Mouse (Mus musculus): ENCODE data around the gene Mlycd.

Gene Mlycd

DNA sequence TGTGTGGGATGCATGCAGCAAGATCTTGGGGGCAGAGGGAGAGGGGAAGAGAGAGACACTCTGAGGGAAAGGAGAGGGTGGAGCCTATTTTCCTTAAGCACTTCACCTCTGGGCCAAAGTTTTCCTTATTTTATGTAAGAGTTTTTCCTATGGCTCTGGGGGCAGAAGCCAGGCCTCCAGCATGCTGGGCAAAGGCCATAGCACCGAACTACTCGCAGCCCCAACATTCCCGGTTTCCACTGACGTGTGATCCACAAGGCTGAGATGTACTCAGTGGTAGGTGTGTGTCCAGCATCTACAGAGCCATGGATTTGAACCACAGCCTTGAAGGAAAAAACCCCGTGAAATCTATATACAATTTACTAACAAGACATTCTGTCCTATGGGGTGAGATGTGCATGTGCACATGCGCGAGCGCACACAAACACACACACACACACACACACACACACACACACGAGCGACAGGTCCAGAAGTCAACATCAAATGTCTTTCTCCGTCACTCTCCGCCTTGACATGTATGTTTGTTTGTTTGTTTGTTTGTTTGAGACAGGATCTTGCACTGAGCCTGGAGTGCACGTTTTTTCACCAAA, 39.0 kb downstream of the Mlycd start, which contains the start of gene Osgin1:
Gene Osgin1, plus strand, starts transcription at position 543 of the 593 bp plus-strand sequence.
- no peak for DNase-seq (ENCODE audit: low spot score)

DNA sequence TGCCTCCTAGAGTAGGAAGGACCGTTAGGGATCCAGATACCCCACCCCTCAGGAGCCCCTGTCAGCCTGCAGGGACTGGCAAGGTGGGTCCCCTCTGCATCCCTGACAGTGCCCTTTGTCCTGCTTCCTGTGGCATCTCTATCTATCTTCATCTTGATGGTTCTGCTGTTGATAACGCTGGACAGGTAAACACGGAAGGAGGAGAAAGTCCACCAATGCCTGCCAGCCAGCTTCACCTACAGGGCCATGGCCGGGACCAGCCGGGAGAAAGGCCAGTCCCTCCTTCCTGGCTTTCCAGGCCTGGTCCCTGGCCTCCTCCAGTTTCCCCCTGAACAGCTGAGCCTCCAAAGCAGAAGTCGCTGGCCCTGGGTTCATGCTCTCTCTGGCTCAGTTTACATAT, 39.9 kb downstream of the Mlycd start:
- DNase-seq (ENCODE audit: low spot score): no peak

DNA sequence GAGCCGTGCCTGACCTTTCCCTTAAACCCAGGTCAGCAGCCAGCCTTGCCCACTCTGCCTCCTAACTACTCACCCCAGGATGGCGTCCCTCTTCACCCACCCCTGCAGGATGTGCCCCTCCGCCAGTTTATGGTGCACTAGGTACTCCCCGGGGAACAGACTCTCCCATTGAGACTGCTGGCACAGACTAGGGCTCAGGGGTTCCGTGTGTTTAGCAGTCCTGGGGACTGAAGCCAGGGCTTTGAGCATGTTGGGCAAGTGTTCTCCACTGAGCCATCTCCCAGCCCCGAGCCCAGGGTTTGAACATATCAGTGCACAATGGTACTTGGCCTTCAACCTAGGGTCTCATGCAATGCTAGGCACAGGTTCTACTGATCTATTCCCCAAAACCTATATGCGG, 40.8 kb downstream of the Mlycd start:
- no peak for DNase-seq (ENCODE audit: low spot score)

DNA sequence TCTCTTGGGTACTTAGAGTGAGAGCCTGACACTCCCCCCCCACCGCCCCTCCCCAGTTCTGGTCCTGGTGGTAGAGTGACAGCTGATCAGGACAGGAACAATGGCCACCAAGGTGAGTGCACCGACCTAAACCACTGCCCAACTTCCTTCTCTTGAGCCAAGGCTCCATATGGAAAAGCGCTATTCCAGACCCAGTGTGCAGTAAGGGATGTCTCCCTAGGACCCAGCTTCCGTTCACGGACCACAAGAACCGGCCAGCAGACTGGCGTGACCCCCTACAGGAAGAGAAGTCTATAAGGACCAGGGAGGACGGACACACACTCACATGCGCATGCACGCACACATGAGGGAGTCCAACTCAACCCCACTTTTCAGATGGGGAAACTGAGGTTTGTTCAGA, 41.7 kb downstream of the Mlycd start:
- no peak for DNase-seq (ENCODE audit: low spot score)

DNA sequence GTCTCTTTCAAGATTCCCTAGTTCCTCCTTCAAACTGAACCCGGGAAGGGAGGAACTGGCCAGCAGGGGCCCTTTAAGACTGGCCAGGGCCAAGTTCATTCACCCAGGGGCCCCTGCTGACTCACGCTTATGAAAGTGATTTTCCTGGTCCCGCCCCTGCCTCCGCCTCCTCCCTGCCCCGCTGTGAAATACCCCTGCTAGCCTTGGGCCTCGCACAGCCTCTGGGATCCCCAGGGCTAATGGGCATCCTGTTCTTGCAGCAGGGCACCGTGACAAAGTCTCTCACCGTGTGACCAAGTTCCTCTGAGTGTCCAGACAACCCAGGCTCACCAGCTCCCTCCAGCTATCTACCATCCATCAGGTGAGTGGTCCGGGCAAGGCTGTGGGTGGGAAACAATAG, 42.3 kb downstream of the Mlycd start:
- DNase-seq (ENCODE audit: low spot score): peak; percentile 77

DNA sequence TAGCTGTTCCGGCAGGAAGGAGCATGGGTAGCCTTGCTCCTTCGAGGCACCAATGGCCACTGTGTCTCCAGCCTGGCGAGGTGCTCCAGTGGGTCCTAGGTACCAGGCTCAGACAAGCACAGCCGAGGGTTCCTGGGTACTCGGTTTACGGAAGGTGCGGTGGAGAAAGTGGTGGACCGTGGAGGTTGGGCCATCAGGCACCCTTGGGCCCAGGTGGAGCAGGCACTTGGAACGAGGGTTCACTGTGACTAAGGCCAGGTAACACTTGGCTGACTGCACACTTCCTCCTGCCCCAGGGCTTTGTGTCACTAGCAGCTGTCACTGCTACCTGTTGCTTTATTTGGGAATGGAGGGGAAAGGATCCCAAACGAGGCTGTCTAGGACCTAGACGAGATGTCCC, 42.8 kb downstream of the Mlycd start:
- no peak for DNase-seq (ENCODE audit: low spot score)

DNA sequence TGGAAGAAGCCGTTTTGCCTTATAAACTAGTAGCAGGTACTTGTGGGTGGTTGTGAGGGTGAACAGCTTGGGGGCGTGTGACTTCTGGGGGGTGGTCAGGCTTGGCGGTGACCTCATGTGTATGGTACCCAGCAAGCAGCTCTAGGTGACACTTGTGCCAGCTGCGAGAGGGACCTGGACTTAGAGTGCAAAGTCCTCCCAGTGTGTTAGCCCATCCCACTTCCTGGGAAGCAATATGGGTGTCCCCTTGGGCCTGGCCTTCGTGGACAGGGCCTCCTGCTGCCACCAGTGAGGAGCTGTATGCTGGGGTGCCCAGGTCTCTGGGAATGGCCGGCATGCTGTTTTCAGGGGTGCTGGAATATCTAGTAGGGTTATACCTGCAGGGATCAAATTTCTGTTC, 44.2 kb downstream of the Mlycd start:
- no peak for DNase-seq (ENCODE audit: low spot score)

DNA sequence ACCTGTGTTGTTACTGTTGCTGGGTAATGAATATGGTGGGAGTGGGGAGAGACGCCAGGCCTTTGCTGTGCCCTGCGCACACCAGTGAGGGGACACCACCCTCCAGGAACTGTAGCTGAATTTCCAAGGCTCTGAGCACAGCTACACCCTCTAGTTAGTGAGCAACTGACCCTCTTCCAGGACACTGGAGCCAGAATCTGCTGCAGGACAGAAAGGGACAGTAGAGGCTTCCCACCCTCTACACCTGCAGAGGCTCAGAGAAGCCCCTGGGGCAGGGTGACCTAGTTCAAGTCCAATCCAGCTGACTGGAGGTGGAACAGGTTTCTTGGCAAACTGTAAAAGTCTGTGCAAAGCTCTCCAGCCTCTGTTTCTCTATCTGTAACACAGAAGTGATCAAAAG, 44.7 kb downstream of the Mlycd start:
- no peak for DNase-seq (ENCODE audit: low spot score)

DNA sequence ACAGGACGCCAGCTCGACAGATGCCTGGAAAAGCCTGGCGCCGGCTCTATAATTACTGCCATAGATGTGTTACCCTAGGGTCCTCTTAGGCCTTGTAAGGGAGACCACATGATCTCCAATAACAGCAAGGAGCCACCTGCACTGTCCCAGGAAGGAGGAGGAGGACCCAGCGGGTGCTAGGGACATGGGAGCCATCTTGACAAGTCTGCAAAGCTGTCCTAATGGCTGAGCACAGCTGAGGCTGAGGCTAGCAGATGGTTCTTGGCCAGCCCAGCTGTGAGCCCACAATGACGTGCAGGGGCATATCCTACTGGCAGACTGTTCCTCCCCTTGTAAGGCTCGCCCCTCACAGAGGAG, 45.2 kb downstream of the Mlycd start:
- DNase-seq (ENCODE audit: low spot score): no peak

DNA sequence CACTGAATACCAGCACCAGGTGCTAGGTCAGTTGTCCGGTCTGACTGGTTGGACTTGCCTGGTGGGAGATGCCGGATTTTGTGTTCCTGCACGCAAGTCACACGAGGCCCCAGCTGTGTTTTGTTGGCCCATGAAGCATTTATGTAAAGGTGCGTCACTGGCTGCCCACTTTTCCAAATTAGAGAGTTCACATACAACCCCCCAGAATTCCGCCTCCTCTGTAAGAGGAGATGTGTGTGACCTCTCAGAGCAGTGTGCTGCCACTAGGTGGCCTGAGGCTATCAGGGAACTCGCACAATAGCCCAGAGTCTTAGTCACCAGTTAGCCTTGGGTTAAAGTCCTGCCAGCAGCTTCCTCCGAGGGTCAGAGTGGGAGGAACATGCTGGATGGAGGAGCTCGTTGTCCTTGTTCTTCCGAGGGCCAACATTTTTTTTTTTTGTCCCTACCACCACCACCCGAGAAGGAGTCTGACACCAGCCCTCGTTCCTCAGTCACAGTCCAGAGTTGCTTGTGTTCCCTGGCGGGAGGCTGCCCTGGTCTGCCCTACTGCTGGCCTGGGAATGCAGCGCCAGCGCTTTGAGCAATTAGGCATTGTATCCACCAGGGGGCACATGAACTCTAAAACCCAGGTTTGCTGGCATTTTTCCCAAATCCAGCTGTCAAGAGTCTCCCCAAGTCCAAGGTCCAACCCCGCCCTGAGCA, 45.7 kb downstream of the Mlycd start:
- DNase-seq (ENCODE audit: low spot score): peak; percentile 87

DNA sequence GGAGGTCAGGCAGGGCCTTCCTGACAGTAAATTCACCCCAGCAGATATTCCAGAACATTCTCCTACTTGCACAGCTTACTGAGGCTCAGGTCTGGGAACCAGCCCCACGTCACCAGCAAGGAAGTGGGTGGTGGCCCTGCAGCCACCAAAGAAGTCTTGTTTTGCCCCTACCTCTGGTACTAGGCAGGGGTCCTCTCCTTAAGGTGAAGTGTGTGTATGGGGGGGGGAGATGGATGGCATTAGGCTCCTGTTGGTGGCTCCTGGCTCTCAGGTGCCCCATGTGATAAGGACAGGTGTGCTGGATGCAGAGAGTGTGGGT, 46.2 kb downstream of the Mlycd start:
- DNase-seq (ENCODE audit: low spot score): no peak

DNA sequence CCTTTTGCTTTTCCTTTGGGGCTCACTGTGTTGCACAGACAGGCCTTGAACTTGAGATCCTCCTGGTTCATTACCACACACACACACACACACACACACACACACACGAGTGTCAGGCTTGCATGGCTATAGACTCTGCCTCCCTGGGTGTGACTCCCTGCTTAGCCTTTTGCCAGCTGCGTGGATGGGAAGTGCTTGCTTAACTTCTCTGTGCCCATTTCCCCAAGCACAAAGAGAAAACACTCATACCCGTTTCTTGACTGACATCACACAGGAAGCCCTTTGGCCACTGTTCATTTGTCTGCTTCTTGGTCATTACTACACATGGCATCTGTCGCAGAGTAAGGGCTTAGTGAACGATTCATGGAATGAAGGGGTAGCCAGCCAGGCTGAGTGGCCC, 47.3 kb downstream of the Mlycd start:
- DNase-seq (ENCODE audit: low spot score): no peak

DNA sequence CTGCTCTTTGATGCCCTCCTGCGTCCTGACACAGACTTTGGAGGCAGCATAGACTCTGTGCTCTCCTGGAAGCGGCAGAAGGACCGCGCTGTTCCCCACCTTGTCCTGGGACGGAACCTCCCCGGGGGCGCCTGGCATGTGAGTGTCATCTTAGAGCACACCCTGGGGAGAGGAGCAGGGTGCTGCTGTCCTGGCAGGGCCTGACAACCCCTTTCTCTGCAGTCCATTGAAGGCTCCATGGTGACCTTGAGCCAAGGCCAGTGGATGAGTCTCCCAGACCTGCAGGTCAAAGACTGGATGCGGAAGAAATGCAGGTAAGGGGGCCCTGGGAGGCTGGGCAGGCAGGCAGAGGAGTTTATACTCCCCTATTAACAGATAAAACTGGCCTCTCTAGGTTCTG, 48.3 kb downstream of the Mlycd start:
- no peak for DNase-seq (ENCODE audit: low spot score)

DNA sequence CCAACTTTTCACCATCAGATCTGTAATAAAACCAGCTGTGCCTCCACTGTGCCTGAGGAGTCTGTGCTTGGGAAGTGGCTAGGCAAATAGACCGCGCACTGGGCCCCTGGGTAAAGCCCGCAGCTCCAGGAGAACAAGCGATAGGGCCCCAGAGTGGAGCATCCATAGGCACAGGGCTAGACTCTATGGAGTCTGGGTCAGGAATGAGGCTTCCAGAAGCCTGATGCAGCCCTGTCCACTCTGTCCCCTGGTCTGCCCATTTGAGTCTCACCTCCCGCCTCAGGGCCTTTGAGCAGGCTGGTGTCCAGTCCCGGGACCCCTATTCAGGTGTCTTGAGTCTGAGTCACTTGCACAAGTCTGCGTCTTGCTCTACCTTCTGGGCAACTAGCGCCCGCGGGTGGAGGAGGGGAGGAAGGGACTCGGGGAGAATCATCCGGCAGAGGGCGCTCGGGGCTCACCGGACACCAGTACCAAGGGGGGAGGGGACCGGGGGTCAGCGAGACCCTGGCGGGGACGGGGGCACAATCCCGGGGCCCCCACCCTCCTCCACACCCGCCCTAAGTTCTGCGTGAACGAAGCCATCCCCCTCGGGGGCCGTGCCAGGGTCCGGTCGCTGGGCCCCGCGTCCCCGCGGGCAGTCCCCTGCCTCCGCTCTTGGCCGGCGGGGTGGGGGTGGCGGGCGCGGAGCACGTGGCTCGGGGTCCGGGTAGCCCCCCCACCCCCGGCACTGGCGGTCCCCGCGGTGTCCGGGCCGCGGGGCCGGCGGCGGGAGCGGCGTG, 51.7 kb downstream of the Mlycd start, which contains the start of gene Necab2:
Gene Necab2, plus strand, starts transcription at position 509 of the 779 bp plus-strand sequence.
- peak; percentile 89 for DNase-seq (ENCODE audit: low spot score)

DNA sequence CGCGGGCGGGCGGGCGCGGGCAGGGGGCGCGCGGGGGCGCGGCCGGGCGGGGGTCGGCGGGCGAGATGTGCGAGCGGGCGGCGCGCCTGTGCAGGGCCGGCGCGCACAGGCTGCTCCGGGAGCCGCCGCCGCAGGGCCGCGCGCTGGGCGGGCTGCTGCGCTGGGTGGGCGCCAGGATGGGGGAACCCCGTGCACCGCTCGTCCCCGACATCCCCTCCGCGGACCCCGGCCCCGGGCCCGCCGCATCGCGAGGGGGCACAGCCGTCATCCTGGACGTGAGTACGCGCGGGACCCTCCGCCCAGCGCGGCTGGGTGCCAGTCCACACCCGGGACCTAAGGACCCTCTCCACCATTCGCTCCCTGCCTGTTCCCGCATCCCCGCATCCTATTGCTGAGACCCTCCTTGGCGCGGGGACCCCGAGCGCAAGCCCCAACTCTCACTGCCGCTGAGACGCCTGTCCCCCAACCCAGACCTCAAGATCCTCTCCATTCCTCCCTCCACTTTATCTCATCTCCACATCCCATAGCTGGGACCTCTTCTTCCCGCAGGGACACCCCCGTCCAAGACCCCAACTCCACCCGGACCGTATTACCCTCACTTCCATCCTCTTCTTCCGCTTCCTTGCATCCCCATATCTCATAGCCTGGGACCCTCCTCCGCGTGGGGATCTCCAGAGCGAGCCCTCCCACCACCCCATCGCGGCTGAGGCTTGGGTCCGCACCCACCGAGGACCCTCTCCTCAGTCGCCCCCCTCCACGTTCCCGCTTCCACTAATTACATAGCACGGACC, 52.5 kb downstream of the Mlycd start:
- no peak for DNase-seq (ENCODE audit: low spot score)

DNA sequence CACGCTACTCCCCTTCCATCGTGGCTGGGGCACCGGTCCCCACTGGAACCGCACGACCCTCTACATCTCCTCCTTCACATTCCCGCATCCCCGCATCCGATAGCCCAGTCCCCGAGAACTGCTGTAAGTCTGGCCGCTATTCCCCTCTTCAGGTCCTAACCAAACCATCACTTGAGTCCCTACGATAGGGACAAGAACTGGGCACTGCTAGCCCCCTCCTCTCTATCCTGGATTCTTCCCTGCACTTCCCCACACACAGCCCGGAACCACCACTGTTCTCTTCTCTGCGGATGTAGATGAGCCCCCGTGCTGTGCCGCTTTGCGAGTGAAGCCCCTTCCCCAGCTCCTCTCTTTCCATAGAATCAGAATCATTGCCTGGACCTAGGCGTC, 53.1 kb downstream of the Mlycd start:
- DNase-seq (ENCODE audit: low spot score): no peak

DNA sequence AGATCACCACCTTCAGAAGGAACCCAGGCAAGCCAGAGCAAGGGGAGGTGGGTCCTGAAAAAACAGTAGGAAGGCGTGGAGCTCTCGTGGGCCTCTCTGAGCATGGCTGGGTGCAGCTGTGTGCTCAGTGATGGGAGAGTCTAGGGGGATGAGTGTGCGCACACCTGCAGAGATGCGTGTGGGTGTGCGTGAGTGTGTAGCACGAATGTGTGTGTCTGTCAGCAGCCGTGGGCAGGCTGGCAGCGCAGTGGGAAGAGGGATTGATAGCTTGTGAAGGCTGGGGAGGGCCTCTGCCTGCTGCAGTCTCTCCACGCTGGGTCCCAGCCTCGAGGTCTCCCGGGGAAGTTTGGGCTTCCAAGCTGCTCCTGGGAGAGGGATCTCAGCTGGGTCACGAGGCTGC, 54.9 kb downstream of the Mlycd start:
- DNase-seq (ENCODE audit: low spot score): no peak

DNA sequence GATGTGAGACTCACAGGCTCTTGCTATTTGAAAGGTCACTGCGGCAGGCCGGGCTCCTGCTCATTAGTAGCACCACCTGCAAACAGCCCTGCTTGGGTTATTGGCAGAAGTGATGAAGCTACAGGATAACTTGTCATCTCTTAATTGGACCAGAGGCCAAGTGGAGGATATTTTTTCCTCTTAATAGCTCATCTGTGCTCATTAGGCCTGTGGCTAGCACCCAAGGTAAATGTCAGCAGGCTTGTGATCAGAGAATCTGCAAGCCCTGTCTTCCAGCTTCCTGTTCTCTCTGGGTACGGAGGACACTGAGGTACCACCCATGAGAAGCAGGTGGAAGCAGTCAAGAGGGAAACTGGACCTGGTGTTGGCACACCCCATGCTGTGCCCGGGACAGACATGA, 56.5 kb downstream of the Mlycd start:
- no peak for DNase-seq (ENCODE audit: low spot score)

DNA sequence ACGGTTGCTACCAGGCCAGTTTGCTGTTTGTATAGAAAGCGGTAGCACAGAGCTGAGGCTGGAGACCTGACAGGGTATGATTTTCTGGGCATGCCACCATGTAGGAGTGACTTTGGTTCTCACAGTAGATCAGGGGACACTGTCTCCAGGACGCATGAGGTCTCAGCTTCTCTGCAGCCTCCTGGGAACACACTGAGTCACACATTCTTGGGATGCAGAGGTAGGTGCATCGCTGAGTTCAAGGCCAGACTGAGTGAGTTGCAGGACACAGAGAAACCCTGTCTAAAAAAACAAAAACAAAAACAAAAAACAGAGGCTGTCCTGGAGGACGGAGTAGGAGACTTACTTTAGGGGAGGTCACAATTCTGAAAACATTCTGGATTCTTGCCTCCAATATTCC, 58.2 kb downstream of the Mlycd start:
- DNase-seq (ENCODE audit: low spot score): no peak

DNA sequence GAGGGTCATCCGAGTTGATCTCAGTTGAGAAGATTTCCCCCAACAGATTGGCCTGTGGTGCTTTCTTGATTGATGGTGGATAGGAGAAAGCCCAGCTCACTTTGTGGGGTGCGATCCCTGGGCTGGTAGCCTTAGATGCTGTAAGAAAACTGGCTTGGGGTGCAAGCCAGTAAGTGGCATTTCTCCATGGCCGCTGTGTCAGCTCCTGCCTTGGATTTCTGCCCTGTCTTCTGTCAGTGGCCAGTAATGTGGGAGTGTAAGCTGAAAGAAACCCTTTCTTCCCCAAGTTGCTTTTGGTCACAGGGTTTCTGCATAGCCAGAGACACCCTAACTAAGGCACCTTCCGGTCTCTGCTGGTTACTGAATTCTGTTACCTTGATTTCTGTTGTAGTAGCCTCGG, 61.4 kb downstream of the Mlycd start:
- DNase-seq (ENCODE audit: low spot score): no peak

DNA sequence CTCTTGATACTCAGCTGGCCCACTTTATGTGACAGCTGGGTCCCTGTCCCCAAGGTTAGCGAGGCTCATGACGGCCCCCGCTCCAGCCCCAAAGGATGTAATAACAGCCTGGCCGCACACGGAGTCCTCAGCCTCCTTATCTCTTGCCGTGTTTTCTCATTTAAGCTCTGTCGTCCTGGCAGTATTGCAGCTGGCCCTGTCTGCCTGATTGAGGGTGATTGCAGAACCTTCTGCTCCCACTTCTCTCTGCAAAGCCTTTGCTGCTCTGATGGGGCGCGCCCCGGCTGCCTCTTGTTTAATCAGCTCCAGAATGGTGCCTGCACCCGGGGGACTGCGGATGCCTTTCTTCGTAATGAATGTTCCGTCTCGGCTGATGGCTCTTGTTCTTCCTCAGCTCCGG, 65.0 kb downstream of the Mlycd start:
- no peak for DNase-seq (ENCODE audit: low spot score)

Data from yolk sac, embryonic 10.5 days (tissue).